18 mouse cellular contexts compared by ENCODE assay signal in genomic region chr9:103951799-103952198, GRCm38 (mm10). TPM values are rescaled to one million over a fixed set of nuclear protein-coding genes. Genes with fewer than 3 reads are reported as not detected.
A peak's percentile ranks its signal among the peaks of the same experiment; 100 is the strongest.
DNase-seq lines count a peak whose midpoint lies in the region.
"Had no signal": no experiment of that assay in that cellular context is flagged by ENCODE, and none has a peak within 500 bp of the region (broad histone marks: within the 10 kb centered on the region; RNA-seq: fewer than 3 reads in every experiment).

No protein-coding gene starts in this region.

- intact Hi-C loops in left cerebral cortex, postnatal 4 days (cut with DNase I), result no loop called here

- peak; percentile 63 to 65 for DNase-seq in cerebellum, postnatal 10 days
- DNase-seq in cerebellum, adult 11 months, result no peak
- peak; percentile 10 for DNase-seq in left cerebral cortex, postnatal 4 days
- no peak for DNase-seq in left cerebral cortex, adult 9 months (ENCODE audit: low spot score in 2 of 2)
- DNase-seq in right cerebral cortex, postnatal 14 days, result peak; percentile 8
- DNase-seq in right cerebral cortex, postnatal 4 days, result no peak
- no peak for DNase-seq in kidney, postnatal 25 days
- DNase-seq: adrenal gland, adult 8-10 months; adrenal gland, postnatal 25 days; B cell, adult 2 months; cerebellum, adult 11-12 months; cerebellum, adult 8-10 months; forebrain, postnatal 0 days; gastrocnemius, postnatal 10 days; gastrocnemius, postnatal 36 days; heart, adult 2 months; heart, postnatal 14 days; heart, postnatal 4 days had no signal

RNA-seq across cellular contexts. Expression of gene Nphp3, which starts 50.5 kb away (rescaled TPM):
- 10 to 100 TPM in 1 of 2 experiments, 1 to 10 TPM in 1; 8.9 to 10.0 TPM for total RNA-seq in left cerebral cortex, postnatal 4 days (2021)

Comparison
In these comparisons a context has a peak if more than half of its experiments do, and no peak if none do; other contexts are left out.
1. DNase-seq: peak in cerebellum, postnatal 10 days (2 of 2), left cerebral cortex, postnatal 4 days (single experiment) and right cerebral cortex, postnatal 14 days (single experiment); none in cerebellum, adult 11 months (single experiment), left cerebral cortex, adult 9 months (0 of 2), right cerebral cortex, postnatal 4 days (single experiment) and kidney, postnatal 25 days (0 of 2).